8 mouse cellular contexts compared by ENCODE assay signal in the genomic region with DNA sequence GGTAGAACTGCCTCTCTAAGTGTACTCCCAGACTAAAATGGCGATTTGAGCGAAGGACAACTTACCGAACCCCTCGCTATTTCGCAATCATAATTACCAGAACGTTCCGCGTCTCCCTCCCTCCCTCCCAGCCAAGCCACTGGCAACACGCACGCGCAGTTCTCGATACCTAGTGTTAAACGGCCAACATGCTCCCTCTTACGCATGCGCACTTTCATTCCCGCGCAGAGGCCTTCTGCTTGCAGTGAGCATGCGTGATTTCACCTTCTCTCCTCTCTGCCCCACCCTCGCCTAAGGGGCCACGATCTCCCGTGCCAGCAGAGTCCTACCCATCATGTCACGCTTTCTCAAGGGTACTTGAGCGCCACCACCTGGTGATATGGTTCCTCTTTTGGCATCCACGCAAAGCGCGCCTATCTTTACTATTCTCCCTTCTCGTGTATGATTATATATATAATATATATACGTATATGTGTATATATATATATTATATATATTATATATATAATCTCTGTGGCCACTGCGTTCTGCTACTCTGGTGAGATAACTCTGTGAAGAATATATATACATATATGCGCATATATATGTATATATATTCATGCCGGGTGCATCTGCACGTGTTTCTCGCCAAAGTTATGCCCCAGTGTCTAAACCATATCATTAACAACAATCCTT. TPM values are rescaled to one million over a fixed set of nuclear protein-coding genes. Genes with fewer than 3 reads are reported as not detected.
DNase-seq lines count a peak whose midpoint lies in the region; ATAC-seq lines count a peak whose summit lies in the region.

No protein-coding gene starts in this region.

- H3K9ac ChIP-seq in hindbrain, embryonic 15.5 days = peak overlapping the region; percentile 62

- no peaks in the 10 kb centered on the region for H3K36me3 ChIP-seq in hindbrain, embryonic 15.5 days

- peaks cover 17% of the 10 kb centered on the region; the same call in 1 of the 2 replicates for H3K4me1 ChIP-seq in hindbrain, embryonic 15.5 days (replicated peaks)

- H3K4me2 ChIP-seq in hindbrain, embryonic 15.5 days = peak overlapping the region; percentile 67

- peaks cover 2% of the 10 kb centered on the region; the same call in 1 of the 2 replicates for H3K27me3 ChIP-seq in hindbrain, embryonic 15.5 days

- WGBS in hindbrain, embryonic 15.5 days = 1% methylated on average over 33 of the region's 33 CpGs

- H3K9me3 ChIP-seq in hindbrain, embryonic 15.5 days = no peaks in the 10 kb centered on the region

- DNase-seq in T-cell, adult 2 months (ENCODE audit: low spot score) = peak; percentile 95
- DNase-seq in cerebellum, postnatal 36 days = peak; percentile 90 to 97
- DNase-seq in frontal cortex, postnatal 36 days (ENCODE audit: low spot score in 2 of 2) = peak; percentile 92 to 96
- peak; percentile 93 for DNase-seq in left cerebral cortex, adult 11 months (ENCODE audit: low spot score)
- peak; percentile 96 to 97 for DNase-seq in lung, postnatal 4 days
- DNase-seq in retina, postnatal 7 days (ENCODE audit: low read depth, low spot score) = peak; percentile 96
- peak; percentile 78 for DNase-seq in urinary bladder, adult 2 months (ENCODE audit: low spot score)

- H3K4me3 ChIP-seq in hindbrain, embryonic 15.5 days = peak overlapping the region; percentile 50

- peak; percentile 97 for ATAC-seq in hindbrain, embryonic 15.5 days (ENCODE audit: low FRiP score, low read depth)

- peak overlapping the region; percentile 89 for H3K27ac ChIP-seq in hindbrain, embryonic 15.5 days (replicated peaks)

RNA-seq across cellular contexts. Expression of a gene that starts 8.0 kb away (rescaled TPM):
- not detected in 2 replicates for polyA plus RNA-seq in hindbrain, embryonic 15.5 days (2015; fragmentation: Nextera tagmentation; extraction: Ambion mirVana)
- polyA plus RNA-seq in urinary bladder, adult 2 months (2012; rRNA removed) = 0.14 and 0.31 TPM in 2 replicates

Comparison
In these comparisons a context has a peak if more than half of its experiments do, and no peak if none do; other contexts are left out.
1. Peak in every context shown above with its lines: DNase-seq, ATAC-seq, H3K4me3 ChIP-seq and H3K27ac ChIP-seq.